Mouse (Mus musculus) forebrain, embryonic 13.5 days (tissue): ENCODE results near the gene Uck2. TPM values are rescaled to one million over a fixed set of nuclear protein-coding genes. Genes with fewer than 3 reads are reported as not detected.

Experiments
- ATAC-seq: fragments of 200-750 bp; cut with Nextera tagmentation; 2 replicates; pipeline ENCODE4 v1.8.0; 2017
- H3K27ac ChIP-seq: fragments of 300-500 bp; sonication (generic); 2 replicates; pipeline ENCODE4 v1.5.1; 2015; ENCODE audit warnings: inconsistent platforms, mild to moderate bottlenecking, moderate library complexity
- H3K27me3 ChIP-seq: fragments of 300-500 bp; sonication (generic); 2 replicates; pipeline ENCODE4 v1.6.1; 2015; ENCODE audit warnings: mild to moderate bottlenecking, inconsistent platforms
- H3K36me3 ChIP-seq: fragments of 300-500 bp; sonication (generic); 2 replicates; pipeline ENCODE4 v1.6.1; 2015; ENCODE audit warnings: mild to moderate bottlenecking, inconsistent platforms; ENCODE audit not compliant: poor library complexity, severe bottlenecking
- H3K4me1 ChIP-seq: fragments of 300-500 bp; sonication (generic); 2 replicates; pipeline ENCODE4 v1.6.1; 2015; ENCODE audit warnings: inconsistent platforms
- H3K4me2 ChIP-seq: fragments of 300-500 bp; sonication (generic); 2 replicates; pipeline ENCODE4 v1.6.1; 2015; ENCODE audit warnings: inconsistent platforms, mild to moderate bottlenecking, moderate library complexity
- H3K4me3 ChIP-seq: fragments of 300-500 bp; sonication (generic); 2 replicates; pipeline ENCODE4 v1.5.1; 2015; ENCODE audit warnings: mild to moderate bottlenecking, inconsistent platforms
- H3K9ac ChIP-seq: fragments of 300-500 bp; sonication (generic); 2 replicates; pipeline ENCODE4 v1.6.1; 2015; ENCODE audit warnings: mild to moderate bottlenecking, inconsistent platforms
- H3K9me3 ChIP-seq: fragments of 300-500 bp; sonication (generic); replicated peaks from 2 replicates; pipeline ENCODE4 v1.6.1; 2016; ENCODE audit warnings: inconsistent platforms
- WGBS: fragments of 180-500 bp; shearing (Covaris S2); methylation state at CpG from one replicate; pipeline ENCODE4 v1.1.7; 2015; 5-methylcytosine and 5-hydroxymethylcytosine counted together
- polyA plus RNA-seq: library from polyadenylated mRNA; unstranded; fragments of >200 nt; fragmentation: Nextera tagmentation; extraction: Ambion mirVana; gene quantifications from 2 replicates; pipeline ENCODE4 v1.2.1, GENCODE M21; 2015

Uck2 gene
- polyA plus RNA-seq, 1 experiment from 2014 or later: 73.6 TPM

GRCm38 (mm10) chr1:167292447-167292846 is 7.3 kb upstream of the Uck2 start:
- WGBS: 70% methylated on average over 11 of the region's 11 CpGs
- H3K9me3 ChIP-seq: no peaks in the 10 kb centered on the region
- H3K4me2 ChIP-seq: no peak overlapping the region
- no peaks in the 10 kb centered on the region for H3K27me3 ChIP-seq
- no peak overlapping the region for H3K27ac ChIP-seq
- H3K36me3 ChIP-seq: no peaks in the 10 kb centered on the region
- H3K4me1 ChIP-seq: peaks cover 14% of the 10 kb centered on the region
- H3K4me3 ChIP-seq: no peak overlapping the region
- no peak for ATAC-seq
- no peak overlapping the region for H3K9ac ChIP-seq

GRCm38 (mm10) chr1:167291610-167292009 is 6.5 kb upstream of the Uck2 start:
- no peak for ATAC-seq
- Histone ChIP-seq H3K27ac (no peak overlapping the region), H3K4me2 (no peak overlapping the region), H3K27me3 (no peaks in the 10 kb centered on the region; the same call in 1 of the 2 replicates), H3K4me3 (no peak overlapping the region), H3K36me3 (no peaks in the 10 kb centered on the region), H3K4me1 (peaks cover 14% of the 10 kb centered on the region), H3K9me3 (no peaks in the 10 kb centered on the region), H3K9ac (no peak overlapping the region)
- 82% methylated on average over 8 of the region's 8 CpGs for WGBS

- H3K4me1 ChIP-seq: peaks cover 19% of the 10 kb centered on the region
- WGBS: 22% methylated on average over 6 of the region's 6 CpGs
- no peak overlapping the region for H3K9ac ChIP-seq
- no peaks in the 10 kb centered on the region for H3K9me3 ChIP-seq
- 0 out of 2 replicates have a peak overlapping the region, but pooled peaks have one; percentile 5 for H3K27ac ChIP-seq
- peak overlapping the region; percentile 35 for H3K4me2 ChIP-seq
- no peak for ATAC-seq
- no peaks in the 10 kb centered on the region for H3K36me3 ChIP-seq
- H3K27me3 ChIP-seq: no peaks in the 10 kb centered on the region; the same call in 1 of the 2 replicates
- no peak overlapping the region for H3K4me3 ChIP-seq
Observed at GRCm38 (mm10) chr1:167290263-167290592, 5.1 kb upstream of the Uck2 start.

GRCm38 (mm10) chr1:167289567-167290262 is 4.6 kb upstream of the Uck2 start:
- Histone ChIP-seq H3K27me3 (no peaks in the 10 kb centered on the region; the same call in 1 of the 2 replicates), H3K9me3 (no peaks in the 10 kb centered on the region), H3K4me1 (peaks cover 21% of the 10 kb centered on the region), H3K4me3 (no peak overlapping the region), H3K27ac (0 out of 2 replicates have a peak overlapping the region, but pooled peaks have one; percentile 5), H3K4me2 (peak overlapping the region; percentile 35), H3K36me3 (no peaks in the 10 kb centered on the region), H3K9ac (no peak overlapping the region)
- ATAC-seq: peak; percentile 44; the same call in 1 of the 2 replicates
- WGBS: 4% methylated on average over 11 of the region's 11 CpGs

GRCm38 (mm10) chr1:167288665-167289538 is 3.8 kb upstream of the Uck2 start:
- Histone ChIP-seq H3K27me3 (no peaks in the 10 kb centered on the region; the same call in 1 of the 2 replicates), H3K36me3 (no peaks in the 10 kb centered on the region), H3K27ac (no peak overlapping the region), H3K4me2 (no peak overlapping the region; the same call in 1 of the 2 replicates), H3K9me3 (no peaks in the 10 kb centered on the region), H3K9ac (no peak overlapping the region), H3K4me3 (no peak overlapping the region), H3K4me1 (peaks cover 21% of the 10 kb centered on the region)
- 47% methylated on average over 11 of the region's 11 CpGs for WGBS
- ATAC-seq: no peak

GRCm38 (mm10) chr1:167287156-167287555 is 2.0 kb upstream of the Uck2 start:
- 94% methylated on average over 5 of the region's 5 CpGs for WGBS

GRCm38 (mm10) chr1:167285356-167285755 is 236 bp upstream of the Uck2 start:
- H3K4me2 ChIP-seq: peak overlapping the region; percentile 71
- peaks cover 41% of the 10 kb centered on the region for H3K4me1 ChIP-seq
- H3K4me3 ChIP-seq: peak overlapping the region; percentile 89
- ATAC-seq: peak; percentile 0; the same call in 1 of the 2 replicates
- H3K36me3 ChIP-seq: no peaks in the 10 kb centered on the region
- H3K27ac ChIP-seq: peak overlapping the region; percentile 98
- no peaks in the 10 kb centered on the region for H3K9me3 ChIP-seq
- H3K27me3 ChIP-seq: no peaks in the 10 kb centered on the region; the same call in 1 of the 2 replicates
- 3% methylated on average over 8 of the region's 8 CpGs for WGBS
- H3K9ac ChIP-seq: peak overlapping the region; percentile 96

More at GRCm38 (mm10) chr1:167287156-167287555, 2.0 kb upstream of the Uck2 start:
- Histone ChIP-seq H3K27me3 (no peaks in the 10 kb centered on the region; the same call in 1 of the 2 replicates), H3K4me3 (no peak overlapping the region), H3K9ac (no peak overlapping the region), H3K27ac (no peak overlapping the region), H3K4me1 (peaks cover 32% of the 10 kb centered on the region), H3K36me3 (no peaks in the 10 kb centered on the region), H3K9me3 (no peaks in the 10 kb centered on the region), H3K4me2 (no peak overlapping the region)
- no peak for ATAC-seq

GRCm38 (mm10) chr1:167284837-167285319 is 242 bp downstream of the Uck2 start:
- peak overlapping the region; percentile 89 for H3K4me3 ChIP-seq
- peak overlapping the region; percentile 98 for H3K27ac ChIP-seq
- H3K9me3 ChIP-seq: no peaks in the 10 kb centered on the region
- peak overlapping the region; percentile 71 for H3K4me2 ChIP-seq
- H3K9ac ChIP-seq: peak overlapping the region; percentile 96
- WGBS: 1% methylated on average over 45 of the region's 51 CpGs
- no peaks in the 10 kb centered on the region; the same call in 1 of the 2 replicates for H3K27me3 ChIP-seq
- ATAC-seq: peak; percentile 89
- H3K36me3 ChIP-seq: no peaks in the 10 kb centered on the region
- H3K4me1 ChIP-seq: peaks cover 40% of the 10 kb centered on the region

- Histone ChIP-seq H3K27ac (peak overlapping the region; percentile 98), H3K4me3 (peak overlapping the region; percentile 89), H3K9me3 (no peaks in the 10 kb centered on the region), H3K27me3 (no peaks in the 10 kb centered on the region; the same call in 1 of the 2 replicates), H3K36me3 (no peaks in the 10 kb centered on the region), H3K4me1 (peaks cover 35% of the 10 kb centered on the region), H3K9ac (peak overlapping the region; percentile 96), H3K4me2 (peak overlapping the region; percentile 71)
- ATAC-seq: peak; percentile 61
- WGBS: under 1% methylated on average over 69 of the region's 73 CpGs
Observed at GRCm38 (mm10) chr1:167284258-167284836, 773 bp downstream of the Uck2 start.

- Histone ChIP-seq H3K4me2 (peak overlapping the region; percentile 71), H3K36me3 (0 out of 2 replicates have a peak, but pooled peaks cover 3% of the 10 kb centered on the region), H3K4me3 (peak overlapping the region; percentile 89), H3K4me1 (peaks cover 33% of the 10 kb centered on the region), H3K9ac (peak overlapping the region; percentile 96), H3K27me3 (no peaks in the 10 kb centered on the region; the same call in 1 of the 2 replicates), H3K27ac (peak overlapping the region; percentile 98), H3K9me3 (no peaks in the 10 kb centered on the region)
- WGBS: under 1% methylated on average over 44 of the region's 44 CpGs
- ATAC-seq: peak; percentile 50
Observed at GRCm38 (mm10) chr1:167283441-167284257, 1.5 kb downstream of the Uck2 start.

- Histone ChIP-seq H3K4me3 (peak overlapping the region; percentile 89), H3K27ac (no peak overlapping the region), H3K36me3 (0 out of 2 replicates have a peak, but pooled peaks cover 3% of the 10 kb centered on the region), H3K27me3 (no peaks in the 10 kb centered on the region; the same call in 1 of the 2 replicates), H3K9ac (peak overlapping the region; percentile 96), H3K4me1 (peaks cover 33% of the 10 kb centered on the region), H3K9me3 (no peaks in the 10 kb centered on the region), H3K4me2 (peak overlapping the region; percentile 71)
- no peak for ATAC-seq
- WGBS: 48% methylated on average over 5 of the region's 5 CpGs
Observed at GRCm38 (mm10) chr1:167282768-167283167, 2.4 kb downstream of the Uck2 start.
